In the genomic region with DNA sequence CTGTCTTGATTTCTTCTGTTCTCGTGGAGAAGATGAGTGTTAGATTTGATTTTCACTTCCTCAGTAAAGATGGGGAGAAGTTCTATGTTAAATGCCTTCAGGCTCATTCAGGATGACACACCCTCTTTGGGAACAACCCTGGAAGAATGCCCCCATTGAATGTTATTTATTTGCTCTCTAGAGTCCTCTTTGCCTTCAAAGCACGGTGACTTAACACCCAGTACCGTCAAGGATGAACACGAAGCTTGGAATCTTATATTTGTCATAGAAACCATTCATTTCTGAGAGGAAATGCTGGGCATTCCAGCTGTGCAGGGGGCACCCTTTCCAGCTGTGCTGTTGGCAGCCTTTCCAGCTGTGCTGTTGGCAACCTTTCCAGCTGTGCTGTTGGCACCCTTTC, we compare ENCODE assay signal across 26 mouse cellular contexts.
DNase-seq lines count a peak whose midpoint lies in the region; ATAC-seq and TF ChIP-seq lines count a peak whose summit lies in the region.
"Had no signal": no experiment of that assay in that cellular context is flagged by ENCODE, and none has a peak within 500 bp of the region (broad histone marks: within the 10 kb centered on the region; RNA-seq: fewer than 3 reads in every experiment).

No protein-coding gene starts in this region.

- no peaks in the 10 kb centered on the region for H3K79me2 ChIP-seq in myocyte (ENCODE audit: control insufficient read depth, insufficient read depth)

- no peak overlapping the region for H3K4me3 ChIP-seq in limb, embryonic 14.5 days (replicated peaks; ENCODE audit: low read length)
- no peak overlapping the region for H3K4me3 ChIP-seq in limb, embryonic 10.5 days
- H3K4me3 ChIP-seq in myocyte: no peak overlapping the region
- H3K4me3 ChIP-seq: embryonic facial prominence, embryonic 15.5 days; erythroblast, embryonic 14.5 days; forebrain, embryonic 12.5 days; forebrain, embryonic 15.5 days; hindbrain, embryonic 12.5 days; intestine, embryonic 15.5 days had no signal

- no peak for ATAC-seq in limb, embryonic 14.5 days (ENCODE audit: low FRiP score, low read depth)
- ATAC-seq: forebrain, embryonic 15.5 days; hindbrain, embryonic 16.5 days; intestine, embryonic 15.5 days had no signal

- 71% methylated on average over 4 of the region's 4 CpGs for WGBS in limb, embryonic 14.5 days
- WGBS in limb, embryonic 10.5 days: 90% methylated on average over 4 of the region's 4 CpGs

- H3K9me3 ChIP-seq in limb, embryonic 14.5 days (ENCODE audit: control insufficient read depth, low read length): no peaks in the 10 kb centered on the region
- H3K9me3 ChIP-seq in limb, embryonic 10.5 days (replicated peaks): no peaks in the 10 kb centered on the region
- H3K9me3 ChIP-seq: embryonic facial prominence, embryonic 15.5 days; forebrain, embryonic 12.5 days; forebrain, embryonic 15.5 days; hindbrain, embryonic 12.5 days; intestine, embryonic 15.5 days had no signal

- peak; percentile 5 for DNase-seq in limb, embryonic 14.5 days (ENCODE audit: low spot score)
- no peak for DNase-seq in limb, embryonic 10.5 days (ENCODE audit: low spot score)
- peak; percentile 66 for DNase-seq in NIH3T3 (ENCODE audit: low read depth)
- DNase-seq in spleen, postnatal 10 days (ENCODE audit: low spot score in 2 of 2): no peak
- DNase-seq in frontal cortex, postnatal 10 days (ENCODE audit: low spot score in 2 of 2): no peak
- DNase-seq: adrenal gland, adult 8-10 months; adrenal gland, postnatal 25 days; cerebellum, adult 11-12 months; cerebellum, adult 8-10 months; cerebellum, postnatal 10 days; cerebellum, postnatal 36 days; embryo, embryonic 11 days; gastrocnemius, postnatal 10 days; heart, adult 11 months; kidney, adult 11 months had no signal

- peaks cover 4% of the 10 kb centered on the region; the same call in 1 of the 2 replicates for H3K4me1 ChIP-seq in limb, embryonic 14.5 days (ENCODE audit: control insufficient read depth, insufficient read depth, low read length)
- no peaks in the 10 kb centered on the region for H3K4me1 ChIP-seq in limb, embryonic 10.5 days
- H3K4me1 ChIP-seq: forebrain, embryonic 12.5 days; forebrain, embryonic 15.5 days; hindbrain, embryonic 12.5 days; intestine, embryonic 15.5 days had no signal

- no peaks in the 10 kb centered on the region for H3K27me3 ChIP-seq in limb, embryonic 14.5 days (ENCODE audit: control insufficient read depth, insufficient read depth, low read length)
- H3K27me3 ChIP-seq in limb, embryonic 10.5 days (ENCODE audit: low read depth, poor library complexity, severe bottlenecking): no peaks in the 10 kb centered on the region
- H3K27me3 ChIP-seq in myocyte (ENCODE audit: control insufficient read depth, insufficient read depth, insufficient read length): no peaks in the 10 kb centered on the region
- H3K27me3 ChIP-seq: CH12.LX; embryonic facial prominence, embryonic 15.5 days; forebrain, embryonic 12.5 days; forebrain, embryonic 15.5 days; hindbrain, embryonic 12.5 days; intestine, embryonic 15.5 days had no signal

- no peak overlapping the region for H3K4me2 ChIP-seq in limb, embryonic 14.5 days (replicated peaks; ENCODE audit: low read depth, low read length, severe bottlenecking)
- no peak overlapping the region for H3K4me2 ChIP-seq in myocyte (ENCODE audit: low read depth)
- H3K4me2 ChIP-seq: embryonic facial prominence, embryonic 15.5 days; forebrain, embryonic 12.5 days; forebrain, embryonic 15.5 days; heart, embryonic 11.5 days; hindbrain, embryonic 12.5 days; intestine, embryonic 15.5 days had no signal

- TF ChIP-seq POLR2A in limb, embryonic 14.5 days (IDR thresholded peaks at IDR 0.05; ENCODE audit: borderline replicate concordance, extremely low read depth, insufficient read depth, insufficient read length): no peak
- no peak for TF ChIP-seq POLR2A in myocyte (IDR thresholded peaks at IDR 0.05; ENCODE audit: insufficient read length, low read depth)

- H3K36me3 ChIP-seq in limb, embryonic 14.5 days (ENCODE audit: control insufficient read depth, insufficient read depth, low read length): 0 out of 2 replicates have a peak, but pooled peaks cover 2% of the 10 kb centered on the region
- peaks cover 5% of the 10 kb centered on the region; the same call in 1 of the 2 replicates for H3K36me3 ChIP-seq in limb, embryonic 10.5 days
- no peaks in the 10 kb centered on the region for H3K36me3 ChIP-seq in myocyte (ENCODE audit: control insufficient read depth, insufficient read depth)
- H3K36me3 ChIP-seq: forebrain, embryonic 15.5 days; G1E; intestine, embryonic 15.5 days had no signal

- H3ac ChIP-seq in myocyte (ENCODE audit: control insufficient read depth, insufficient read length): no peak overlapping the region

- H3K27ac ChIP-seq in limb, embryonic 14.5 days (replicated peaks; ENCODE audit: low read depth, low read length): no peak overlapping the region
- no peak overlapping the region for H3K27ac ChIP-seq in limb, embryonic 10.5 days
- H3K27ac ChIP-seq: forebrain, embryonic 12.5 days; forebrain, embryonic 15.5 days; hindbrain, embryonic 12.5 days; intestine, embryonic 15.5 days had no signal

- no peak overlapping the region for H3K9ac ChIP-seq in limb, embryonic 14.5 days (ENCODE audit: low read depth, low read length, severe bottlenecking)
- H3K9ac ChIP-seq: embryonic facial prominence, embryonic 15.5 days; forebrain, embryonic 12.5 days; forebrain, embryonic 15.5 days; hindbrain, embryonic 12.5 days; intestine, embryonic 15.5 days had no signal

TF ChIP-seq in myocyte, 11 proteins besides CTCF, POLR2A, EP300 and RAD21:
- peak; percentile 17 for TF ChIP-seq TCF12 (IDR thresholded peaks at IDR 0.05; ENCODE audit: insufficient read depth, poor library complexity, severe bottlenecking)
- TF ChIP-seq SRF (IDR thresholded peaks at IDR 0.05; ENCODE audit: control insufficient read depth, insufficient read length, low read depth): no peak
- no peak for TF ChIP-seq REST (IDR thresholded peaks at IDR 0.05; ENCODE audit: insufficient read depth, insufficient read length)
- TF ChIP-seq MYOD1 (IDR thresholded peaks at IDR 0.05; ENCODE audit: control insufficient read depth in 1 of 3, insufficient read length in 2 of 3, low read depth in 2 of 3): no peak
- TF ChIP-seq MAX (IDR thresholded peaks at IDR 0.05; ENCODE audit: low read depth): no peak
- no peak for TF ChIP-seq POLR2AphosphoS2 (IDR thresholded peaks at IDR 0.05; ENCODE audit: insufficient read length, low read depth)

Comparison
In these comparisons a context has a peak if more than half of its experiments do, and no peak if none do; other contexts are left out.
1. DNase-seq: peak in limb, embryonic 14.5 days (single experiment) and NIH3T3 (single experiment); none in limb, embryonic 10.5 days (single experiment), spleen, postnatal 10 days (0 of 2) and frontal cortex, postnatal 10 days (0 of 2).